Mouse (Mus musculus): Measurements from ENCODE around the gene Orc1.

- no peak for TF ChIP-seq POLR2A (IDR thresholded peaks at IDR 0.05; ENCODE audit: extremely low read depth, insufficient read depth, low read length)
- TF ChIP-seq CTCF (IDR thresholded peaks at IDR 0.05; ENCODE audit: extremely low read depth, insufficient read depth, low read length), result no peak
These were observed 42.3 kb downstream of the Orc1 start for GRCm38 (mm10) chr4:108621504-108621903.
